Mouse (Mus musculus): ENCODE measurements around the gene Trpm1.
A peak's percentile ranks its signal among the peaks of the same experiment; 100 is the strongest.

GRCm38 (mm10) chr7:64149747-64150146 is 3.9 kb upstream of the Trpm1 start:
- peak; percentile 61 for TF ChIP-seq CTCF (IDR thresholded peaks at IDR 0.05)
- no peak for TF ChIP-seq EP300 (IDR thresholded peaks at IDR 0.05)

All from lung, postnatal 0 days (tissue).